Mouse (Mus musculus): ENCODE data around the gene Pgk1.

Pgk1 gene

DNA sequence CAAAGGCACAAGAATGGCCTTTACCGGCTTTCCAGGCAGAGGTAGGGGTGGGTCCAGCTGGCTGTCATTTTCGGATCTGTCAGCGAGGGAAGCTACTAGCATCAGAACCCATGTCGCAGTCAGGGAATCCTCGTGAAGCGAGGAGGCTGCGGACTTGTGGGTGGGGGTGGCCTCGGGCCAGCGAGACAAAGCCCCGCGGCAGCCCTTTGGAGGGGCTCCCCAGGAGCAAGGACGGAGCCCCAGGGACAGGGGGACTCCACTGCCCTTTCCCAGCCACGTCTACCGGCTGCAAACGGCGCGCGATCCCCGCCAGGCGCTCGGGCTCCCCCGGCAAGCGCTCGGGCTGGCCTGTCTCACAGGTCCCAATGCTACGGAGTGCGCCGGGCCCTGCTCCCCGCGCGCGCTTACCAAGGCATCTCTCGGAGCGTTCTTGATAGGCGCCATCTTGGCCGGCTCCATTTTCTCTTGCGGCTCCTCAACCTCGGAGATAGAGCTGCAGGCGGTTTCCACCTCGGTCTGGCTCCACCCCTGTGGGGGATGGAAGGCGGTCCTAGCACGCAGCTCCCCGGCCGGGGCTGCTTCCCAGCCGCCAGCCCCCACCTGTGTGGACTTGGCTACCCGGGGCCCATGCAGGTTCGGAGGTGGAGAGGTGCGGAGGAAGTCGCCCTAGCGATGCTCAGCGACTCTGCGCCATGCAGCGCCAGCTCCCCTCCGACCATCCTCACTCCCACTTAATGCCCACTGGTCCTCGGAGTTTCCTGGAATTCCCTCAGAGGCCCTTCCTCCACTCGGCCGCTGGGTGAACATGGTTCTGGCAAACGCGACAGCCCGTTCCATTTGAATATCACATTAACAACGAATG is 32.5 kb downstream of the Pgk1 start:
- peak; percentile 45 to 71 for DNase-seq (ENCODE audit: low spot score in 2 of 2)

DNA sequence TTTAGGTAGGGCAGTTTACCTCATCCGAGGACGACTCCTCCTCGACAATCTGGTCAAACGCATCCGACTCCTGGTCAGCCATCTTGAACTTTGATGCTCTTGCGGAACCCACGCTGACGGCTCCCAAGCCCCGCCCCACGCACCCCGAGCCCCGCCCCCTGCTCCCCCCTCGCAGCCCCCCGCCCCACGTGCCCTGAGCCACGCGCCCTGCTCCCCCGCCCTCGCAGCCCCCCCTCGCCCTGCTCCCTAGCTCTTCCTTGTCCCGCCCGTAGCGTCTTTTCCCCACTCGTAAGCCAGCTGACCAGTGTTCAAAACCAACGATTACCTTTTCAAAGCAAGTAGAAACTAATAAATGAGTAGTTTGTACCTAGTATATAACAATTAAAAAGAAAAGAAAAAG is 34.2 kb downstream of the Pgk1 start, which contains the start of gene Taf9b:
Taf9b (minus strand) TSS at position 101 of the 400 bp plus-strand sequence.
- DNase-seq (ENCODE audit: low spot score in 2 of 2): no peak
